Mouse (Mus musculus): Measurements from ENCODE around the gene Olfr1259.
"Not testable (repeated sequence)": the region's sequence is repeated elsewhere in the genome, so short reads cannot be mapped to it uniquely, and the experiment has no call there.

Gene Olfr1259

DNA sequence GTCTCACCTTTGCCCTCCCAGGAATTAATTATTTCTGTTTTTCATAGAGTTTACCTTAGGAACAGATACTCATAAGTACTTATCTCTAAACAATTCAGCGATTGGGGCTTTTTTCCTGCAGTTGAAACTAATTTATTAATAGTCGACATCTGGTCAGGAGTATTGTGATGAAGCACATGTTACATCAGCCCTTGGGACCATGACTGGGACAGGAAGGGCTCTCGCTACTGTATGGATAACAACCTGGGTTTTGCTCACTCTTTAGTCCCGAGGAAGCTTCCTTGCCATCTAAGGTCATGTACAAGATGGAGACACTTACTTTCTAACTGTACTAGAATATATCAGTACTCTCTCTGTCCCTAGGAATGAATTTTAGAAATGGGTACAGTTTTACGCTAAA lies at the start of gene Olfr1259:
Olfr1259 (minus strand) TSS at position 101 of the 400 bp plus-strand sequence.
- DNase-seq (ENCODE audit: low spot score), result no peak

GRCm38 (mm10) chr2:89990921-89991320 lies 42.5 kb upstream of the Olfr1259 start, which contains the start of gene Olfr1261:
TSS of gene Olfr1261 (plus strand) at chr2:89991221.
- no peak for DNase-seq (ENCODE audit: low spot score)

GRCm38 (mm10) chr2:89977709-89978108 lies 29.2 kb upstream of the Olfr1259 start:
- no peak for DNase-seq (ENCODE audit: low spot score)

- no peak for DNase-seq (ENCODE audit: low spot score)
Observed at GRCm38 (mm10) chr2:89974184-89974583, 25.7 kb upstream of the Olfr1259 start, which contains the start of gene Olfr1260. TSS of gene Olfr1260 (plus strand) at chr2:89974340.

DNA sequence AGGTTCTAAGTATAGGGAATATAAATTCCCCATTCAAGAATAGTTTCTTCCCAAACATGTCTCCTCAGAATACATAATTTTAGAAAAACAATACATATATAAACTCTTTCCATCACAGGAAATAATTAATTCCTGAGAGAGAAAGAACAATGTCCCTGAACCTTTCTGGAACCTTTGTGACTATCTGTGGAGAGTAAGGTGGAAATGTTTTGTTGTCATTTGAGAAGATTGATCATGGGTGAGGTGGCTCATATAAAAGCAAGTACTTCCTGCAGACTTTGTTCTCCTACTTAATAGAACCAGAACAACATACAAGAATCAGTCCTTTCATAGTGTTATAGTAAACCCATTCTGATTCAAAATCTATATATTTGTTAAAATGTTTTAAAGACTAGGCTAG lies 21.5 kb downstream of the Olfr1259 start, which contains the start of gene Olfr1258:
Olfr1258 (plus strand) TSS at position 301 of the 400 bp plus-strand sequence.
- no peak for DNase-seq (ENCODE audit: low spot score)

DNA sequence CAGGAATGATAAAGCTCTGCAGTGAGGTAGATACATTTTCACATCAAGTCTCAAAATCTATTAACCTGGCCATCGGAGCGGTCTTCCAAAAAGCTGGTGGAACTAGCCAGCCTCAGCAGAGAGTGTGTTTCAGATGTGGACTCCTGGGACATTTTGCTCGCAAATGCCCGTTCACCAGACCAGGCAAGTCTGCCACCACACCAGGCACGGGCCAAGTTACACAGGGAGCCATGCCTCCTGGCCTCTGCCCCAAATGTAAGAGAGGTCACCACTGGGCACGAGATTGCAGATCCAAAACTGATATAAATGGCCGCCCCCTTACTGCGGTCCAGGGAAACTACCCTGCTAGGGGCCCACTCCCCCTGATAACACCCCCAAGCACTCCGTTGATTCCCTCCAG lies 35.8 kb downstream of the Olfr1259 start:
- DNase-seq (ENCODE audit: low spot score), result not testable (repeated sequence)
